Mouse (Mus musculus) bone marrow macrophage, adult 2 months (primary cell): ENCODE data around the gene Rhbdd1. TPM values are rescaled to one million over a fixed set of nuclear protein-coding genes. Genes with fewer than 3 reads are reported as not detected.

ENCODE experiments used
- H3K27ac ChIP-seq: 2 replicates; pipeline ENCODE4 v1.5.1; 2012; ENCODE audit warnings: low read depth, low read length; ENCODE audit not compliant: insufficient read depth
- H3K4me1 ChIP-seq: 2 replicates; pipeline ENCODE4 v1.6.1; 2012; ENCODE audit warnings: low read length; ENCODE audit not compliant: control insufficient read depth, insufficient read depth
- H3K4me3 ChIP-seq: 2 replicates; pipeline ENCODE4 v1.5.1; 2012; ENCODE audit warnings: mild to moderate bottlenecking, low read length, moderate library complexity; ENCODE audit not compliant: insufficient read depth
- CTCF ChIP-seq: IDR thresholded peaks from 2 replicates; pipeline ENCODE4 v1.5.1; 2012; ENCODE audit warnings: low read depth, mild to moderate bottlenecking, low read length, moderate library complexity
- POLR2A ChIP-seq: IDR thresholded peaks from 2 replicates; pipeline ENCODE4 v1.6.1; 2012; ENCODE audit warnings: mild to moderate bottlenecking, low read depth, low read length, borderline replicate concordance
- polyA plus RNA-seq: library from polyadenylated mRNA; stranded (reverse); fragments of >200 nt; gene quantifications from 2 replicates; pipeline ENCODE4 v1.2.4, GENCODE M21; 2012; ENCODE audit not compliant: missing spikeins, insufficient read depth, insufficient read length

Rhbdd1 gene
- polyA plus RNA-seq, 1 experiment = 24.6 TPM

DNA sequence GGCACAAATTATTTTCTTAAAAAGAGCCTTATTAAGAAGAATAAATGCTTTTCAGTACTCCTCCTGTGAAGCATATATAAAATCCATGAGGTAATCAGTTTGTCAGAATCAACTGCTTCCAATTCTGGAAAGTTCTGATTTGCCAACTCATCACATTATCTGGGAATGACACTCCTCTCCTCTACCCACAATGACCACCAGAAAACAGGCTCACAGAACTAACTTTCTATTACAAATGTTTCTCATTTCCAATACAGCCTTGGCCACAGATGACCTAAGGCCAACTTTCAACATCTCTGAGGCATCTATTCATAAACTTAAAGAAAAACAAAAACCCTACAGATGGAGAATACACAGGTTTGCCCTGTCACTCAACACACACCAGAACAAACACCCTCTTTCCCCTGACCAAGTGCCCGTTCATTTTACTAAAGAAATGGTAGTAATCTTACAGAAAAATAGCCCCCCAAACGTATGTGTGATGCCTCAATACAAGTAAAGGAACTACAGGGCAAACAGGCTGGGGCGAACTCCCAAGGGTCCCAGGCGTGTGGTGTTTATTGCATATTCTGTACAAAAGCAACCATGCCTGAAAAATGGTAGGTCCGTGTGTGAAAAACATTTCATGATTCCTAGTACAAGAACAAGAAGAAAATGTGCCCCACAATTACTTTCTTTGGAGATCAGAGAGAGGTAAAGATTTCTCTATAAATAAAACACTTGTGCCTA is 30.6 kb upstream of the Rhbdd1 start:
- no peak overlapping the region for H3K4me3 ChIP-seq
- no peak overlapping the region for H3K27ac ChIP-seq

DNA sequence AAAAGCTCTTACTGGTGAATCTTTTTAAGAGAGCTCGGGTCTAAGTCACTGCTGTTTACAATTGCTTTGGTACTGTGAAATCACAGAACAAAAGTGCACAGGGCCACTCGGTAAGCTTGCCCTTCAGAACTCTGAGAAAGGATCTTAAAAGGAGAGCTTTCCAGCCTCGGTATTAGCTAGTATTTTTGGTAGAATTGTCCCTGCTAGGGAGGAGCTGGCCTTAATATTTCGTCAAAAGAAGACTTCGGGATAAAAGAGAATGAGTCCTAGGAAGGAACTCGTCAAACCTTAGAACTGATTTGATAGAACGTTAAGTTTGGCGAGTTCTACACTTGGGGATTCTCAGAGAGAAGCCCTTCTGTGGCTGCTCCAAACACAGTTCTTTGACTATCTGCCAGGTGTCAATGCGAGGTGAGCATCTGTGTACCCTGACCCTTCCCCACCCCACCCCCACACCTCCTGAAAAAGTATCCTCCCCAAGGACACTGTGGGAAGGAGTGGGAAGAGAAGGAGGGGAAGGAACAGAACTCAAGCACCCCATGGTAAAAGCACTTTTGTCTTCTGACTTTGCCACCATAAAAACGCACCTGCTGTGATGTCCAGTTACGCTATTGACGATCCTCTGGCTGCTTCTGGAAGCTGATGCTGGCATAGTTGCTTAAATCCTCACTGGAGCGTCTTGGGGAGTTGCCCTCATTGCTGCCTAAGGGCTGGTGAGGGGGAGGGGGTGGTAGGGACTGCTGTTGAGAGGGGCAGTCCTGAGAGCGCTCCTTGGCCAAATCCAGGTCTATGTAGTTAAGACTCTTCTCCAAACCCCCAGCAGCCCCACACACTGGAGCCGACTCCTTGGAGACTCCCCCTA is 29.8 kb upstream of the Rhbdd1 start:
- TF ChIP-seq POLR2A = no peak
- no peak for TF ChIP-seq CTCF
- 0 out of 2 replicates have a peak, but pooled peaks cover 4% of the 10 kb centered on the region for H3K4me1 ChIP-seq
- H3K27ac ChIP-seq = no peak overlapping the region
- H3K4me3 ChIP-seq = no peak overlapping the region

More for the DNA sequence above, 30.6 kb upstream of the Rhbdd1 start:
- 0 out of 2 replicates have a peak, but pooled peaks cover 4% of the 10 kb centered on the region for H3K4me1 ChIP-seq
- TF ChIP-seq CTCF (no peak), POLR2A (no peak)

DNA sequence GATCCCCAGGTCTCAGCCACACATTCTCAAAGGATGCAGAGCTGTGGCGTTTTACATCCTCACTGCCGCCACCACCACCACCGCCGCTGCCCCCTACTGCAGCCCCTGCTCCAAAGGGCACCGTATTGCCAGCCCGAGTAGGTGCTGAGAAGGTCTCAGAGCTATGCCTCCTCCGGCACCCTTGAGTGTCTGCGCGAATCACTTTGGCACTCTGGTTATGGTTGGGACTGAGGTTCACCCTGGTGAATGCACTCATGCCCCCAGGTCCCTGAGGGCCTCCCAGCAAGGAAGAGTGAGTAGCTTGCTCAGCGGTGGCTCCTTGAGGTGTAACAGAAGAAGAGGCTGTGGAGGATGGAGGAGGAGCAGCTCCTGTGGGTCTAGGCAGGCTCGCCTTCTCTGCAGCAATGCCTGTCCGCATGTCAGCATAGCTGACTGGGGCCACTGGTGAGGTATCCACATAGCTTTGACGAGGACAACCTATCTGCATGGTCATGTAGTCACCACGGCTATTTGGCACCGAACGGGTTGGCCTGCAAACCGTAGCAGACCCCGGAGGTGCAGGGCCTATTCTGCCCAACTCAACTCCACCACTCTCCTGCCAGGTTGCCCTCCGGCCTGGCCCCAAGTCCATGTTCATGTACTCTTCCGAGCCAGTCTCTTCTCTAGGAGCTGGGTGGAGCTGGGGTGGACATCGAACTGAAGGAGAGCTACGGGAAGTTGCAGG is 29.0 kb upstream of the Rhbdd1 start:
- TF ChIP-seq POLR2A (no peak), CTCF (no peak)
- H3K4me1 ChIP-seq = 0 out of 2 replicates have a peak, but pooled peaks cover 4% of the 10 kb centered on the region
- H3K27ac ChIP-seq = no peak overlapping the region
- no peak overlapping the region for H3K4me3 ChIP-seq

DNA sequence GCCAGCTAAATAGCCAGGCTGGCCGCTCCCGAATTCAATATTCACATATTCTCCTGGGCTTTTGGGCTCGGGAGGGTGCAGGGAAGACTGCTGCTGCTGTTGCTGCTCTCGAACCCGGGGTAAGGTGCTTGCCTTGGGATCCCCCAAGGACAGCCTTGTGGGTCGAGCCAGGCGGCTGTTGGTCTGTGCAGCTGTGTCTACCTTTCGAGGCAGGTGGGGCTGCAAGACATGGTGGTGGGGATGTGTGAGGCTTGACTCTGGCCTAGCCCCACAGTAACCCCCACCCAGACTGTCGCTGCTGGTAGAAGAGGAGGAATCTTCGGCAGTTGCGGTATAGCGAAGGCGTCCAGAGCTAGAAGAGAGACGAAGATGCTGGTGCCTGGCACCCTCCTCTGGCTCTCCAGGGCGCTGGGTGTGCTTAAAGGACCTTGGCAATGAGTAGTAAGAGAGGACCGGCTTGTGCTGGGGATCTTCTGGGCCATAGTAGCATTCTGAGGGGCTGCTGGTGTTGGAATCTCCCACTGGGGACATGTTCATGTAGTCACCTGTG is 28.4 kb upstream of the Rhbdd1 start:
- Histone ChIP-seq H3K27ac (no peak overlapping the region), H3K4me3 (no peak overlapping the region), H3K4me1 (0 out of 2 replicates have a peak, but pooled peaks cover 2% of the 10 kb centered on the region)
- TF ChIP-seq CTCF (no peak), POLR2A (no peak)

DNA sequence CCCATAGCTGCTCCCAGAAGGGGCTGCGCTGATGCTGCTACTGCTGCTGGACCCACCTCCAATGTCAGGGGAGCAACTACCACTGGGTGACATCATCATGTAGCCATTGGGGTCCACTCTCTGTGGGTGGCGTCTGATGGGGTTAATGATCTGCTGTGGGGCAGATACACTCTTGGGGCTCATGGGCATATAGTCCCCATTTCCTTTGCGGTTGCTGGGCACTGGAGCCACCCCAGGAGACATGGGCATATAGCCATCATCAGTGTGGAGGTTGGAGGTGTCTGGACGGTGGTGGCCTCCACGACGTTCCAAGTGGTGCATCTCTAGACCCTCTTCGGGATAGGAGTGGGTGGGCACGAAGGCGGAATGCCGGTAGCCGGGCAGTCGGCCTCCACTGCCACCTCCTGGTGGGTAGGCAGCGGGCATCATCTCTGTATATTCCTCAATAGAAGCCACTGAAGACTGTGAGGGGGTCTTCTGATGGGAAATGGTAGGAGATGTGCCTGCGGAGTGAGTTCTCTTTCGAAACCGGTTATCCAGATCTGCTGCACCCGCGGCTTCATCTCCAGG is 27.7 kb upstream of the Rhbdd1 start:
- H3K4me3 ChIP-seq = no peak overlapping the region
- TF ChIP-seq CTCF (no peak), POLR2A (no peak)
- H3K27ac ChIP-seq = no peak overlapping the region
- H3K4me1 ChIP-seq = 0 out of 2 replicates have a peak, but pooled peaks cover under 1% of the 10 kb centered on the region

DNA sequence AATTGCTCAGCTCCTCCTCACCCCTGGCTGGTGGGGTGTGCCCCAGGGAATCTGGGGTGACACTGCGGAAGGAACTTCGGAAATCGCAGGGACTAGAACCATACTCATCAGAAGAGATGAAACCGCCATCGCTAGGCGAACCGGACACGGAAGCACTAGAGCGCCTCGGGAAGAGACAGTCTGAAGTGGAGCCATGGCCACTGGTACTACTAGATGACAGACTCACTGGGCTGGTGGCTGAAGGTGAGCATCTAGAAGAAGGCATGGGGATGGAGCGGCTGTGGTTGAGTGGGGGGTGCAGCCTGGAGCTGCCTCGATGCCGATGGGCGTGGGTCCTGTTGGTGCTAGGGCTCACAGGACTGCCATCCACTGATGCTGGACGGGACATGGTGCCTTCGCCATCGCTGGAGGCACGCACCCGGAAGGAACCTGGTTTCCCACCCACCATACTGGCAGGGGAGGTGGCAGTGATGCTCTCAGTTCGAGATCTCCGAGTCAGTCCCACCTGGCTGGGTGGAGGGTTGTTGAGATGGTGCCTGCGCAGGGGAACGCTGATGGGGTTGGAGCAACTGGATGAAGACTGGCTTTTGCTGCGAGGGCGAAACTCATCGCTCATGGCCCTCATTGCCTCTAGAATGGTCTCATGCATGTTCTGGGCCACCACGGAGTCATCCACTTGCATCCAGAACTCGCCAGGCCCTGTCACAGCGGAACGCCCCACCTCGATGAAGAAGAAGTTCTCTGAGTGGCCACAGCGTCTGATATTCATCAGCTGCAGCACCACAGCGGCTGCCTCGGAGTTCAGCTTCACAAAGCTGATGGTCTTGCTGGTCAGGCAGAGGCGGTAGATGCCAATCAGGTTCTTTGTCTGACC is 26.9 kb upstream of the Rhbdd1 start:
- Histone ChIP-seq H3K4me3 (no peak overlapping the region), H3K4me1 (no peaks in the 10 kb centered on the region), H3K27ac (no peak overlapping the region)
- TF ChIP-seq POLR2A (no peak), CTCF (no peak)

DNA sequence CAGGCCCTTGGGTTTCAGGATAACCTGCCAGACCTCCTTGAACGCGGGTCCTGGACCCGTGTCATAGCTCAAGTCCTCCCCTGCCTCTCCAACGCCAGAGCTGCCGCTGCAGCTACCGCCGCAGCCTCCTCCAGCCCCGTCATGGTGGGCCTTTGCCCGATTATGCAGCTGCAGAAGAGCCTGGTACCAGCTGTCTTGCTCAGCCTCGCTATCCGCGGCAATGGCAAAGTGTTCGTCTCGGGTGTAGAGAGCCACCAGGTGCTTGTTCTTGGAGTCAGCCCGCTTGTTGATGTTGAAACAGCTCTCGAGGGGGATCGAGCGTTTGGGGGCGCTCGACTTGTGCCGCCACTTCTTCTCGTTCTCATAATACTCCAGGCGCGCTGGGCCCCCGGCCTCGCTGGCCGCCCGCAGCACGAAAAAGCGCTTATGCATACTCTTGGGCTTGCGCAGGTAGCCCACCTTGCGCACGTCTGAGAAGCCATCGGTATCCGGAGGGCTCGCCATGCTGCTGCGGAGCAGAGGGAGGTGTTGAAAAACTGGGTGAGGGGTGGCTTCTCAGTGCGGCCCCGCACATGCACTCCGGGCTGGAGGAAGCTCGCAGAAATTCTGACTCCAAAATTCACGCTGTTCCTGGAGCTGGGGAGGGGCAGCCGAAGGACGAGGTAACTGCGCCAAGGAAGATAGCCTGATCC is 26.1 kb upstream of the Rhbdd1 start:
- TF ChIP-seq POLR2A (no peak), CTCF (no peak)
- Histone ChIP-seq H3K4me3 (peak overlapping the region; percentile 61), H3K4me1 (no peaks in the 10 kb centered on the region), H3K27ac (no peak overlapping the region)

DNA sequence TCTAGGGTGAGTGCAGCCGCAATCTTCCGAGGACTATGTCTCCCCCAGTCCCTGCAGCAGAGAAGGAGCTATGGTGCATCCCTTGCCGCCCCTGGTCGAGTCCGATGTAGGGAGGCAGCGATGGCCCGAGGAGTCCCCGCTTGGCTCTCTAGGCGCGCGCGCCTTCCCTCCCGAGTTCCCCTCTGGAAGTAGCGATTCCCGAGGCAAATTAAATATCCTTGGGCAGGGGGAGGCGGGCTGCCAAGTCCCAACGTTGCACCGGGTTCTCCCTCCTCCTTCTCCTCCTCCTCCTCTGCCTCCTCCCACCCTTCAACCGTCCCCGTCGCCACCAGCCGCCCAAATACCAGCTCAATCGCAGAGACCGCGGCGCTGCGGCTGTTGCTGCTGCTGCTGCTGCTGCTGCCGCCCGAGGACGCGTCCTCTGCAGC is 25.5 kb upstream of the Rhbdd1 start:
- TF ChIP-seq POLR2A (no peak), CTCF (no peak)
- H3K27ac ChIP-seq = no peak overlapping the region
- peak overlapping the region; percentile 61 for H3K4me3 ChIP-seq
- no peaks in the 10 kb centered on the region for H3K4me1 ChIP-seq
